Mouse (Mus musculus): ENCODE data around the gene Usp37. TPM values are rescaled to one million over a fixed set of nuclear protein-coding genes. Genes with fewer than 3 reads are reported as not detected.
"Not testable (repeated sequence)": the region's sequence is repeated elsewhere in the genome, so short reads cannot be mapped to it uniquely, and the experiment has no call there.

The Usp37 gene
- polyA plus RNA-seq, 1 experiment from 2014 or later = 24.1 TPM

DNA sequence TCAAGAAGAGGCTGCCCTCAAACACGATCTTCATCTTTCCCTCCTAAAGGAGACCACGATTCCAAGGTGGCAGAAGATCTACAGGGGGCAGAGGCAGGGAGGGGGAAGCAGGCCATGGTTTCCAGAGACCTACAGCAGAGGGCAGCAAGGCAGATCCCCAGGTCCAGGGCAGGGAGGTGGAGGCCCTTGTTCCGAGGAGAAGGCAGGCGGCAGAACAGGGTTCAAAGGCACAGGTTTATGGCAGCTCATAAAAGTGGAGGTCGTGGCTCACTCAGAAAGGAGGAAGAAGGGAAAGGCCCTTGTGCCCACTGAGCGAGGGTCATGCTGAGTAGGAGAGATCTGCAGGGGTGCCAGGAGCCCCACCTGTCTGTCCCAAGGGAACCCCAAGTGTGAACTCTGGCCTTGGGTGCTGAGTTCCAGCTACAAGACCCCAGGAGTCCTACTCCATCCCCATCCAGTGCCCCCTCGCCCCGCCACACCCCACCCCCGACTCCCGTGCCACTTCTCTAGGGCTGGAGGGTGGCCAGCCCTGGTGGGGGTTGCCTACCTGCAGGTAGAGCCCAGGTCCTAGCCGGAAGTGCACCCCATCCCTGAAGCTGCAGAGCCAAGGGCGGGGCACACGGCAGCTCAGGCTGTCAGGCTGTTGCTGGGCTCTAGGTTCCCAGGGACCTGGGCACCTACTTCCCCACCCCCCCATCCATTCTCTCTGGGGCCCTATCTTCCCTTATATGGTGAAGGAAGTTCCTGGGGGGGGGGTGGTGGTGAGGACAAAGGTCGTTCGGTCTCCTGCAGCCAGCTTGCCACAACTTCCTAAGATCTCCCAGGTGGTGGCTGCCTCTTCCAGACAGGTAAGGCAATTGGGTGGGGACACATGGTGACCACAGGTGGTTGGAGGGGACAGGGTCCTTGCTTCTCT lies 135.2 kb downstream of the Usp37 start, which contains the start of gene Vil1:
TSS of gene Vil1 (plus strand) at position 788 of the 916 bp plus-strand sequence.
- no peaks in the 10 kb centered on the region for H3K9me3 ChIP-seq
- H3K4me3 ChIP-seq = no peak within 1 kb of the TSS
- H3K4me2 ChIP-seq = no peak within 1 kb of the TSS
- no peaks in the 10 kb centered on the region for H3K36me3 ChIP-seq
- no peaks in the 10 kb centered on the region for H3K4me1 ChIP-seq (replicated peaks)
- WGBS = 28% methylated on average over 14 of the region's 15 CpGs
- ATAC-seq (ENCODE audit: low read depth) = no peak
- H3K9ac ChIP-seq = no peak within 1 kb of the TSS
- H3K27ac ChIP-seq (replicated peaks) = no peak within 1 kb of the TSS
- H3K27me3 ChIP-seq = no peaks in the 10 kb centered on the region

DNA sequence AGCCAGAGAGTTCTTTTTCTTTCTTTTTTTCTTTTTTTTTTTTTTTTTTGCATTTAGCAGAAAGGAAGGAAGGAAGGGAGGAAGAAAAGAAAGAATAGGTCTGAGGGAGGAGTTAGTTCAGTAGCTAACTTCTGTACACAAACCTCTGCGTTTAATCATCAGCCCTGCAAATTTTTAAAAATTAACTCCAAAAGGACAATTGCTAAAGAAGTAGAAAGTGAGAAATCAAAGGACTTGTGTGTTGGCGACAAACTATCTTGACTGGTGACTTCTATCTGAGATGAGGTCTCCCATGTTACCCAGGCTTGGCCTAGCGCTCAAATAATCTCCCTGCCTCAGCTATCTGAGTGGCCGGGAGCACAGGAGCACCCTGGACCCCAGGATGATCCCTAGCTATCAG lies 139.9 kb downstream of the Usp37 start:
- H3K27me3 ChIP-seq = no peaks in the 10 kb centered on the region
- no peaks in the 10 kb centered on the region for H3K36me3 ChIP-seq
- H3K9ac ChIP-seq = no peak overlapping the region
- no peak overlapping the region for H3K4me2 ChIP-seq
- no peak overlapping the region for H3K27ac ChIP-seq (replicated peaks)
- H3K9me3 ChIP-seq = no peaks in the 10 kb centered on the region
- H3K4me3 ChIP-seq = no peak overlapping the region
- ATAC-seq (ENCODE audit: low read depth) = no peak
- 94% methylated on average over 4 of the region's 4 CpGs for WGBS
- no peaks in the 10 kb centered on the region for H3K4me1 ChIP-seq (replicated peaks)

DNA sequence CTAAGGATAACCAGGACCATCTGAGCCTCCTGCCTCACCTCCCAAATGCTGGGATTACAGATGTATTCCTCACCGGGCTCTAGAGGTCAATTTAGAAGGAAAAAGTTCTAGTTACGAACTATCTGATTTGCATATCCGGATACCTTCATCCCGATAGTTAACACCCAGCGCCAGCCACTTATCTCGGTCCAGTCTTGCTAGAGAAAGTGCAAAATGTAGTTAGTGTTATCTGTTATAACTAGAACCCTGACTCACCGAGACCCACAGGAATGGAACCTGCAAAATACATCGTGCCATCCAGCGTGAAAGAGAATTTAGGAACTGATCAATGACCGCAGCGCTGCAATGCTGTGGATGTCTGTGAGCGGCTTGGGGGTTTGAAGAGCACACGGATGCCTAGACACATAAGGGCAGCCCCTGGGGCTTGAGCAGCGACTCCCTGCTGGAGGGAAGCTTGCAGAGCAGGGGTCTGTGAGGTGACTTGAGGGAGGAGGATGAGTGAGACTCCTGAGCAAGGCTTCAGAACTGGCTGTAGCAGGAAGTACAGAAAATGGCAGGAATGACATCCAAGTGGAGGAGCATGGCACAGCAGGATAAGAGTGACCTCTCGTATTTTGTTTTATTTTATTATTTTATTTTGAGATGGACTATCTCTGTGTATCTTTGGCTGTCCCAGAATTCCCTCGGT lies 142.9 kb downstream of the Usp37 start:
- Histone ChIP-seq H3K9me3 (no peaks in the 10 kb centered on the region), H3K4me2 (no peak overlapping the region), H3K9ac (no peak overlapping the region), H3K4me3 (no peak overlapping the region), H3K27me3 (no peaks in the 10 kb centered on the region), H3K27ac (replicated peaks) (no peak overlapping the region), H3K36me3 (no peaks in the 10 kb centered on the region), H3K4me1 (replicated peaks) (peaks cover 16% of the 10 kb centered on the region)
- 57% methylated on average over 16 of the region's 16 CpGs for WGBS
- ATAC-seq (ENCODE audit: low read depth) = no peak

DNA sequence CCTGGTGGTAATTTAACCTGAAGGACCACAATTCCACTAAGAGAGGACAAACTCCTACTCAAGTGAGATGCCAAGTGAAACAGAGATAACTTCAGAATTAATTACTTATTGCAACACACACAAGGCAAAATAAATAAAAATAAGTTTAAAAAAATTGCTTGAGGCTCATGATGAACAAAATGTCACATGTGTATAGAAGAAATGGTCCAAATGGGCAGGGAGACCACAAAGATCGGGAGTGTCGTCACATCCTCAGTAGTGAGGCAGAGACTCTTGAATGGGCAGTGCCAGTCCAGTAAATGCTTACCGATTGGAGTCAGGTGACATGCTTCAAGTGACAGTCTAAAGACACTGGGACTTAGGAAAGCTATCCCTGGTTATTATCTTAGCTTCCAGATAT lies 143.6 kb downstream of the Usp37 start:
- ATAC-seq (ENCODE audit: low read depth) = no peak
- Histone ChIP-seq H3K9me3 (no peaks in the 10 kb centered on the region), H3K4me3 (no peak overlapping the region), H3K36me3 (0 out of 2 replicates have a peak, but pooled peaks cover under 1% of the 10 kb centered on the region), H3K9ac (no peak overlapping the region), H3K27me3 (no peaks in the 10 kb centered on the region), H3K4me1 (replicated peaks) (peaks cover 16% of the 10 kb centered on the region), H3K4me2 (no peak overlapping the region), H3K27ac (replicated peaks) (no peak overlapping the region)
- 86% methylated on average over 3 of the region's 3 CpGs for WGBS

DNA sequence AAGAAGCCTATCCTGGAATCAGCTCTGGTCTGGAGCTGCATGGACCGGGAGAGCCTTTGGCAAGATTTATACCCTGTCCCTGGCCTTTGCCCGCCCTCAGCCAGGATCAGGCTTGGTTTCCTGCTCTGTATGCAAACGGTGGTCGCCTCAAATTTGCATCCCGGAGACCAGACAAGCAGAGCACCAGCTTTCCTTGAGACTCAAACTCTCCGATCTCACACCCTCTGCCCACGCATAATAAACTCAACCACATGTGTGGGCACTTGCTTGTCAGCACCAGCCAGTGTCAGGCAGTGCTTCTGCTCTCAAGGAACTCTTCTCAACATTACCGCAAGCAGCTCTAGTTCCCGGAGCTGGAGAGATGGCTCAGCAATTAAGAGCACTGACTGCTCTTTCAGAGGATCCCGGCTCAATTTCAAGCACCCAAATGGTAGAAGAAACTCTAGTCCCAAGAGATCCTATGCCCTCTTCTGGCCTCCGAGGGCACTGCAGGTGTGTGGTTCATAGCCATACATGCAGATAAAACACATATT lies 146.1 kb downstream of the Usp37 start:
- peak overlapping the region; percentile 44 for H3K4me3 ChIP-seq
- ATAC-seq (ENCODE audit: low read depth) = peak; percentile 19
- peak overlapping the region; percentile 68 for H3K9ac ChIP-seq
- no peaks in the 10 kb centered on the region for H3K27me3 ChIP-seq
- H3K27ac ChIP-seq (replicated peaks) = peak overlapping the region; percentile 59
- peaks cover 19% of the 10 kb centered on the region for H3K36me3 ChIP-seq
- H3K9me3 ChIP-seq = no peaks in the 10 kb centered on the region
- 4% methylated on average over 11 of the region's 11 CpGs for WGBS
- H3K4me1 ChIP-seq (replicated peaks) = peaks cover 25% of the 10 kb centered on the region
- H3K4me2 ChIP-seq = peak overlapping the region; percentile 77

DNA sequence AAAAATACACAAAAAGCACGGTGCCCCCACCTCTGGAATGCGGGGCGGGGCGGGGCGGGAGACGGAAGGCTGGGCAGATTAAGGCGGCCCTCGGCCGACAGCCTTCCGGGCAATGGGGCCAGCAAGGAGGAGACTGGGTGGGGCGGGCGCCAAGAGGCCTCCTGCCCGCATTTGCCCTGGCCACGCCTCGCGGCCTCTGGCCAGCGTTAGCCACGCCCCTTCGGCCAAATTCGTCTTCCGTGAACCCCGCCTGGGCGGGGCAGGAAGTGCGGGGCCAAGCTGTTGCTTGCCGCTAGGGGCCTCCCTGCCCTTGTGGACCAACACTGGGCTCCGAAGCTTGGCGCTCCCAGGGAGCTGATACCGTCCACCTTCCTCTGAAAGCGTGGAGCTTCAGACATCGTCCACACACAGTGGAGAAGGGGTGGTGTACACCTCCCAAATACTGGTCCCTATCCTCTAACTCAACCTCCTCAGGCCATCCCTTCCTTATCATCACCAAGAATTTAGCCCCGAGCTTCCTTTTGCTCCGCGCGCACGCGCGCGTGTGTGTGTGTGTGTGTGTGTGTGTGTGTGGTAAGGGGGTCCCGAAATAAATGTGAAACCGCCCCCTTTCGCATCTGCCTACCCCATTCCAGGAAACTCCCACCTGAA lies 146.7 kb downstream of the Usp37 start:
- Histone ChIP-seq H3K9me3 (no peaks in the 10 kb centered on the region), H3K27ac (replicated peaks) (peak overlapping the region; percentile 59), H3K4me2 (peak overlapping the region; percentile 77), H3K27me3 (no peaks in the 10 kb centered on the region), H3K9ac (peak overlapping the region; percentile 68), H3K36me3 (peaks cover 19% of the 10 kb centered on the region), H3K4me3 (peak overlapping the region; percentile 44), H3K4me1 (replicated peaks) (peaks cover 31% of the 10 kb centered on the region)
- ATAC-seq (ENCODE audit: low read depth) = peak; percentile 83
- WGBS = under 1% methylated on average over 40 of the region's 41 CpGs

DNA sequence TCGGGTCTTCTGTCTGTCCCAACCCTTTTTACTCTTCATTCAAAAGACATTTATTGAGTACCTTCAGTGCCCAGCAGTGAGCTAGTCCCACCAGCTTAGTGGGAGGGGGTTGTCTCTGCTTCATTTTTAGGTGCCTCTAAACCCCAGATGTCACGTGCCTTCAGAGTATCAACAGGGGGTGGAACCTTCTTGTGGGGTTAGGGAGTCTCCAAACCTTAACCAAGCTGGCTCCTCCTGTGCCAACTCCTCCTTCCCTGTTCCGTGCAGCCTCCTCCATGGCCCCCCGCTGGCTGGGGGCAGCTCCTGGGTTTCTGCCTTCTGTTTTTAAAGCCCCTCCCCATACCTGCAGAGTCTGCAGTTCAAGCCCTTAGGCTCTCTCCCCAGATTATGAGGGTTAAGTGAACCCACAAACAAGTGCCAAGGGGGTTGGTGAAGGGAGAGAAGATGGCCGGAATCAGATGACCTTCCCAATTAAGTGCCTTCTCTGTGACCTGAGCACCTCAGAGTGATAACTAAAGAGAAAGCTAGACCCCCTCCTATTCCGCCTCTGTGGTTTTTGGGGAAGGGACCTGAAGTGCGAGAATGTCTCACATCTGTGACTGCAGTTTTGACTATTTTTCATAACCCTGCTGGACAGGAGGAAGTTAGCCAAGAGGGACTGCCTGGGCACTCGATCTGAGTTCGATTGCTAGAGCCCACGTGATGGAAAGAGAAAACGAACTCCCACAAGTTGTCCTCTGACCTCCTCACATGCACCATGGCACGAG lies 147.4 kb downstream of the Usp37 start:
- Histone ChIP-seq H3K27ac (replicated peaks) (0 out of 2 replicates have a peak overlapping the region, but pooled peaks have one; percentile 59), H3K9ac (peak overlapping the region; percentile 68), H3K4me3 (peak overlapping the region; percentile 44), H3K4me2 (peak overlapping the region; percentile 77), H3K36me3 (peaks cover 19% of the 10 kb centered on the region), H3K4me1 (replicated peaks) (peaks cover 35% of the 10 kb centered on the region)
- WGBS = 7% methylated on average over 12 of the region's 12 CpGs
- H3K9me3 ChIP-seq; H3K27me3 ChIP-seq; ATAC-seq (ENCODE audit: low read depth): not testable (repeated sequence)

DNA sequence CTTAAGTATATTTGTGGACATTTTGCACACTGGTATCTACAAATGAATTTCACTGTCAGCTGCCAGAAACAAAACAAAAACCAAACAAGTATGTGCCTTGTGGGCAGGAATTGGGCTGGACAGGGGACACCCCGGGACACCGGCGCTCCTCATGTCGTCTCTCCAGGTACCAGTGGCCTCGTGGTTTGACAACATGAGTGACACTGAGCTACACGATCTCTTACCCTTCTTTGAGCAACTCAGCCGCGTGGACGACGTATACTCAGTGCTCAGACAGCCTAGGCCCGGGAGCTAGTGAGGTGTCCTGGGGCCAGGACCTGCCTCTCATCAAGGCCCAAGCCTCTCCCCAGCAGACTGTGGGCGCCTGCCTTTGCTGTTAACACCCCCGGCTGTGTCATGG lies 148.8 kb downstream of the Usp37 start:
- WGBS = 86% methylated on average over 13 of the region's 13 CpGs
- no peak overlapping the region for H3K4me3 ChIP-seq
- H3K4me1 ChIP-seq (replicated peaks) = peaks cover 45% of the 10 kb centered on the region
- ATAC-seq (ENCODE audit: low read depth) = no peak
- no peak overlapping the region for H3K27ac ChIP-seq (replicated peaks)
- no peaks in the 10 kb centered on the region for H3K9me3 ChIP-seq
- no peak overlapping the region for H3K4me2 ChIP-seq
- no peaks in the 10 kb centered on the region for H3K27me3 ChIP-seq
- peaks cover 19% of the 10 kb centered on the region for H3K36me3 ChIP-seq
- no peak overlapping the region for H3K9ac ChIP-seq

DNA sequence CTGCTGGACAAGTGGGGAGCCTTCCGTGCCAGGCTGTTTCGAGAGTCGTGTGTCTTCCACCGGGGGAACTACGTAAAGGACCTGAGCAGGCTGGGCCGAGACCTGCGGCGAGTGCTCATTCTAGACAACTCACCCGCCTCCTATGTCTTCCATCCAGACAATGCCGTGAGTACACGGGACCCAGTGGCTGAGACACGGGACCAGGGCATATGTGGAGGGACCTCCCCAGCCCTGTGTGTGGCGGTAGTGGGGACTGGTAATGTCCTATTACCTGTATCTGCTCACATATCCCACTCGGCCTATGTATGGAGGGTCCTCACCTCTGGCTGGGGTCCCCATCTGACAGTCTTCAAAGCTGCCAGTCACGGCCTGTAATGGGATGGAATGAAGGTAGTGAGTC lies 149.2 kb downstream of the Usp37 start:
- H3K4me2 ChIP-seq = no peak overlapping the region
- no peak overlapping the region for H3K9ac ChIP-seq
- H3K4me3 ChIP-seq = no peak overlapping the region
- no peak for ATAC-seq (ENCODE audit: low read depth)
- peaks cover 49% of the 10 kb centered on the region for H3K4me1 ChIP-seq (replicated peaks)
- H3K27me3 ChIP-seq = no peaks in the 10 kb centered on the region; the same call in 1 of the 2 replicates
- peaks cover 19% of the 10 kb centered on the region for H3K36me3 ChIP-seq
- H3K27ac ChIP-seq (replicated peaks) = no peak overlapping the region
- WGBS = 93% methylated on average over 15 of the region's 15 CpGs
- H3K9me3 ChIP-seq = no peaks in the 10 kb centered on the region

DNA sequence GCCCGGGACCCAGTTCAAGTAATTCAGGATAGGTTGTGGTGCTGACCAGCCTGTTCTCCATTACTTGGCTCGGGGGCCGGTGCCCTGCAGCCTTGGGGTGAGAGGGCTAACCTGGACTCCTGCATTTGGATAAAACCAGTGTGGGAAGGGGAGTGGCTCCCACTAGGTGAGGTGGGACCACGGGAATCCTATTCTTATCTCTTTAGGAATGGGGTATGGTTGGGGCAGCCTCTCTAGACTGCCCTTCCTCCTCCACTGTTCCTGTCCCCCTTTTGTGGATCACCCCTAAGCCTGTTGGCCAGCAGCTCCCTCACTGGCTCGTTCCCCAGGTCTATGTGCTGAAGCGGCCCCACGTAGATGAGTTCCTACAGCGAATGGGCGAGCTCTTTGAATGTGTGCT lies 149.8 kb downstream of the Usp37 start:
- Histone ChIP-seq H3K4me3 (no peak overlapping the region), H3K4me1 (replicated peaks) (peaks cover 55% of the 10 kb centered on the region), H3K9ac (no peak overlapping the region), H3K9me3 (no peaks in the 10 kb centered on the region), H3K27me3 (peaks cover 5% of the 10 kb centered on the region), H3K4me2 (no peak overlapping the region), H3K36me3 (peaks cover 19% of the 10 kb centered on the region), H3K27ac (replicated peaks) (no peak overlapping the region)
- WGBS = 91% methylated on average over 9 of the region's 9 CpGs
- no peak for ATAC-seq (ENCODE audit: low read depth)

DNA sequence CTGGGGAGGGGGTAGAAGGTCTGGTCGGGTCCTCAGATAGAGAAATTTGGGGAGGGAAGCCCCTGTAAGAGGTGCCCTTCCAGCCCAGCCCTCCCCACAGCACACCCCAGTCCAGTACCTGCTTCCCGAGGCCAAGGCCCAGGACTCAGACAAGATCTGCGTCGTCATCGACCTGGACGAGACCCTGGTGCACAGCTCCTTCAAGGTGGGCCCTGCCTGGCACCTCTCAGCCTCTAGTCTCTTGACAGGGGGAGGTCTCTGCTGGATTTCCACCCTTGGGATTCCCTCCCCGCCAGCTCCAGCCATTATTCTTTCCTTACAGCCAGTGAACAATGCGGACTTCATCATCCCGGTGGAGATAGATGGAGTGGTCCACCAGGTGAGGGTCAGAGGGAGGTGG lies 150.4 kb downstream of the Usp37 start:
- Histone ChIP-seq H3K9ac (no peak overlapping the region), H3K4me3 (no peak overlapping the region), H3K9me3 (no peaks in the 10 kb centered on the region), H3K36me3 (peaks cover 19% of the 10 kb centered on the region), H3K4me1 (replicated peaks) (peaks cover 55% of the 10 kb centered on the region), H3K27ac (replicated peaks) (no peak overlapping the region), H3K27me3 (peaks cover 10% of the 10 kb centered on the region), H3K4me2 (no peak overlapping the region; the same call in 1 of the 2 replicates)
- no peak for ATAC-seq (ENCODE audit: low read depth)
- 90% methylated on average over 9 of the region's 9 CpGs for WGBS

Data from neural tube, embryonic 13.5 days (tissue).